Mouse (Mus musculus) T-helper 17 cell (primary cell): Measurements from ENCODE around the gene Bbip1.
"Not testable (repeated sequence)": the region's sequence is repeated elsewhere in the genome, so short reads cannot be mapped to it uniquely, and the experiment has no call there.

Experiments used
- in situ Hi-C, 2 experiments: fragments of 300-600 bp; cut with MboI, MseI; formaldehyde crosslinking; loops; 1 replicate in 1 of 2; 2 replicates in 1 of 2; pipeline ENCODE4 v1.15.1; 2025; ENCODE audit warnings: high pct_unique_total_duplicates in 2 of 2

The Bbip1 gene

GRCm38 (mm10) chr19:53925338-53925751 lies 19.1 kb downstream of the Bbip1 start:
- in situ Hi-C loops: no loop called here

- in situ Hi-C loops: not testable (repeated sequence)
These were observed 22.4 kb downstream of the Bbip1 start for GRCm38 (mm10) chr19:53921996-53922395.

GRCm38 (mm10) chr19:53919541-53919940 lies 24.9 kb downstream of the Bbip1 start:
- in situ Hi-C loops: no loop called here

GRCm38 (mm10) chr19:53914950-53915349 lies 29.5 kb downstream of the Bbip1 start:
- in situ Hi-C loops: no loop called here

DNA sequence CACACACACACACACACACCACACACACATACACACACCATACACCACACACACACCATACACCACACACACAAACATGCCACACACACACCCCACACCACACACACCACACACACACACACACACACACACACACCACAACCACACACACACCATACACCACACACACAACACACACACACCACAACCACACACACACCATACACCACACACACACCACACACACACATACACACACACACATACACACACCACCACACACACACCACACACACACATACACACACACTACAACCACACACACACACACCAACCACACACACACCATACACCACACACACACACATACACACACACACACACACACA lies 37.7 kb downstream of the Bbip1 start:
- in situ Hi-C loops: not testable (repeated sequence)

DNA sequence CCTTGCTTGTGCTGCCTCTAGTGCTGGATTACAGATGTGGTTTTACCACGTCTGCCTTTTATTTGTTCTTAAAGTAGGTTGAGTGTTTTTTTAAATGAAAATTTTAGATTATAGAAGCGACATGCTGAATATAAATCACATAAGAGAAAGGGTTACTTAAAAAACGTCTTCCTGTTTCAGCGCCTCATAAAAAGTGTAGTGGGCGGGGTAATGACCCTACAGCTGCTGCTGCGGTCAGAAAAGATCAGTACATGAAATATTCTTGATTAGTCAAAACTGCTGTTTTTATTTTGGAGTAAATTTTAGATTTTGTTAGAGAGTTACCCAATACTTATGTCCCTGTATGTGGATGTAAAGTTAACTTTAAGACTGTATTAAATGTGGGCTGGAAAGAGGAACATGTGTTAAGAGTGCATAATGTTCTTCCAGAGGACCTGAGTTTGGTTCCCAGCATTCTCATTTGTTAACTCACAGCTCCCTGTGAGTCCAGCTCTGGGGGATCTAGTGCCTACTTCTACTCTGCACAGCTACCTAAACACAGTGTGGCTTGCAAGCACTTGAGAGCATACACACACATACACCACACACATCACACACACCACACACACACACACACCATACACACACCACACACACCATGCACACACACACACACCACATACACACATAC lies 38.3 kb downstream of the Bbip1 start:
- in situ Hi-C loops: no loop called here

GRCm38 (mm10) chr19:53904833-53905480 lies 39.5 kb downstream of the Bbip1 start:
- in situ Hi-C loops: no loop called here

- in situ Hi-C loops: no loop called here
These were observed 40.7 kb downstream of the Bbip1 start for GRCm38 (mm10) chr19:53903507-53904321.

- in situ Hi-C loops: no loop called here
These were observed 41.5 kb downstream of the Bbip1 start for GRCm38 (mm10) chr19:53902739-53903487.

DNA sequence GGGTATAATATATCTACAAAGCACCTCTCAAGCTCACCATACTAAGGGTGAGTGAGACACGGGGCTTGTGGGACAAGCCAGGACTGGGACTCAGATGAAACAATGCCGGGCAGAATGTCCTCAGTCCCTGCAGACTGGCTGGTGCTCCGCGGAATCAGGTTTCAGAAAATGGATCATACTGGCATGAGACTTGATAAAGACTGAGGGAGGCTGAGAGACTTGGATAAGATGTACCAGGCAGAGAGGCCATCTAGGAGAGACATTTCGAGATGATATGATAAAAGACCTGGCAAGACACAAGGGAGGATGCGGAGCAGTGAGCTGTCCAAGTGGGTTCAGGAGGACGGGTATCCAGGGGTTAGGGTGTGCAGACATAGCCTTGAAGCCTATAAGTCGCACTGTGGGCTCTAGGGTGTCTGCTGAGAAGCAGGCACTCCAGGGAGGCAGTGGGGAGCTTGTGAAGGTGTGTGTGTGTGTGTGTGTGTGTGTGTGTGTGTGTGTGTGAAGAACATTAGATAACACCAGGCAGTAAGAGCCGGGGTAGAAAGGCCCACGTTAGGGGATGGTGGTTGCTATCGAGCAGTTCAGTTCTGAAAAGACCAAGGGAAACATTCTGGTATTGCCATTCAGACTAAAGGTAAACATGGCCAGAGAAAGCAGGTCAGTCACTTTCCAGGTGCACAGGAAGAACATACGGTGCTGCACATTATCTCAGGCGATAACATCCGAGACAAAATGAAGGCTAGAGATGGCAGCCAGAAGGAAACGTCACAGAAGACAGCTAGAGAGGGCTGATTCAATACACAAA lies 42.3 kb downstream of the Bbip1 start:
- in situ Hi-C loops: no loop called here

DNA sequence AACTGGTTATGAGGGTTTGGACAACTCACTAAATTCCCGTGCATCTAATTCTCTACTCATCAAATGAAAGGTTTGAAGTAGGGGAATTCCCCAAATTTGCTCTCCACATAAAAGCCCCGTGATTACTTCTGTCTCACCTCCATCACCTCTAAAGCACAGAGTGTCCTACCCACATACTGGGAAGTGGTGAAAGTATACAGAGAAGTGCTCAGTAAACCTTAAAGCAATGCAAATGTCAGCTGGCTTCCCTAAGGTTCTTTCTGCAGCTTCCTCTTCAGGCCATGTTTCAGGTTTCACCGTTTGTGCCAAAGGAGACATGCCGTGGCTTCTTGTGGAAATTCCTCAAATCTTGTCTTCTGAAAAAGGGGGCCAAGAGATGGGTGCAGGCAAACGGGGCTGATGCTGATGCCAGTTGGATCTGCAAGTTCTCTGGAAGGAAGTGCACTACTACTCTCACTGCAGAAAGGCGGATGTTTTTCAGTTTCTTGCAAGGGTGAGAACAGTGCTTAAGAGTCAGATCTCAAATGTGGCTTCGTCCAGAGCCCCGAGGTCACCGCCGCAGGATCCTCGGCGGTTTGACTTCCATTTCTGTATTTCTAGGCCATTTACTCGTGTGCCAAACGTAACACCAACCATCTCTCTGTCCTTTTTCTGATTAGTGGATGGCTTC lies 44.4 kb downstream of the Bbip1 start:
- in situ Hi-C loops: loop anchor here in 1 of 2 experiments (5.0 kb wide), 1 partner anchor 98 kb away; no protein-coding TSS in a partner anchor

GRCm38 (mm10) chr19:53898970-53899900 lies 45.2 kb downstream of the Bbip1 start:
- in situ Hi-C loops: loop anchor here in 1 of 2 experiments (5.0 kb wide), 1 partner anchor 97 kb away; no protein-coding TSS in a partner anchor

DNA sequence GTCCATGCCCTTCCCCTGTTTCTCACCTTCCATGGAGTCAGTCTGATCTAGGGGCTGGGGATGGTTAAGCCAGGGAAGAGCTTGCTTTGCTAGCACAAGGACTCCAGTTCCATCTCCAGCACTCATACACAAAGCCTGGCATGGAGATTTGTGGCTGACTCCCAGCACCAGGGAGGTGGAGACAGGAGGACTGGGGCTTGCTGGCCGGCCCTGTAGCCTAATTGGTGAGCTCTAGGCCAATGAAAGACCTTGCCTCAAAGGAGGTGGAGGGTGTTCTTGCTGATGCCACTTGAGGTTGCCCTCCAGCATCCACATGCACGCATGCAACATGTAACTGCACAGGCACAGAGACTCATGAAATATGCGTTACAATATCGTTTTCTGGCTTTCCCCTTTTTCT lies 45.9 kb downstream of the Bbip1 start:
- in situ Hi-C loops: loop anchor here in 1 of 2 experiments (5.0 kb wide), 1 partner anchor 96 kb away; no protein-coding TSS in a partner anchor

- in situ Hi-C loops: loop anchor here in 1 of 2 experiments (5.0 kb wide), 1 partner anchor 96 kb away; no protein-coding TSS in a partner anchor
These were observed 46.4 kb downstream of the Bbip1 start for GRCm38 (mm10) chr19:53898046-53898445.

- in situ Hi-C loops: loop anchor here in 1 of 2 experiments (5.0 kb wide), 1 partner anchor 92 kb away; no protein-coding TSS in a partner anchor
These were observed 49.8 kb downstream of the Bbip1 start for GRCm38 (mm10) chr19:53894538-53895121.

DNA sequence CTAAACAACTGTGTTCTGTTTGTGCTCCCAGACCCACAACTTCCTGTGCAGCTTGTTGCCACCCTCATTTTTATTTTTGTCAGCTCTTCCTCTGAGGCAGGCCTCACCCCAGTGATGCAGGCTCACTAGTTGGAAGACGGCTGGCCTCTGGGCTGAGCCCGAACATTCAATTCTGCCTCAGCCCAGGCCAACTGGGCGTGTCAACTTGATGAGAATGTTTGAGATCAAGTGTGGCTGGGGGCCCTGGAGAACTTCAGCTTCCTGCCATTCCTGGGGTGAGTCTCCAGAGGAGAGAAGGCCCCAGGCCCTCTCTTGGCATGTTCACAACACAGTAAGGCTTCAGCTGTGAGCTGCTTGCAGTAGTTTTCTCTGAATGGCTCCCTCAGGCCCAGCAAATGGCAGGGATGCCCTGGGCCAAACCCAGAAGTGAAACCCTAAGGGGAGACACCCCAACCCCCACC lies 50.7 kb downstream of the Bbip1 start:
- in situ Hi-C loops: no loop called here

DNA sequence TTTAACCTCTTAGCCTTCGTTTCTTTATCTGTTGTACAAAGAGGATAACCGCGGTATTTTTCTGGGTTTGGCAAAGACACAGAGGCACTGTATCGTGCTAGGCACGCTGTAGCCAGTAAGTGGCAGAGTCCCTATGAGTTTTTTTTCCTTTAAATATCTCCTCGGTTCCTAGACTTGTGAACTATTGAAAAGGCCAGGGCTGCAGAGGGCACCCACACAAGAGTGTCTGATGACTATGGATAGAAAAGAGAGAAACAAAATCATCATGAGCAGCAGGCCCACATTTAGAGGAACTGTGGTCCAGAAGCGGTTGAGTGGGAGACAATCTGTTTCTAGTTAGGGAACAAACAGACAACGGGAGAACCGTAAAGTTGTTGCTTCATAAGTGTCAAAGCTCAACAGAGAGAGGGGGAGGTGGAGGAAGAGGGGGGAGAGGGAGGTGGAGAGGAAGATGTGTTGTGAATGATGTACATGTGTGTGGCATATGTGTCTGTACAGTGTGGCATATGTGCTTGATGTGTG lies 51.5 kb downstream of the Bbip1 start:
- in situ Hi-C loops: no loop called here

- in situ Hi-C loops: no loop called here
These were observed 52.4 kb downstream of the Bbip1 start, which contains the start of gene Pdcd4 for GRCm38 (mm10) chr19:53892061-53892460. TSS of gene Pdcd4 (plus strand) at chr19:53892231.
